Mouse (Mus musculus): ENCODE results near the gene Pik3cb. TPM values are rescaled to one million over a fixed set of nuclear protein-coding genes. Genes with fewer than 3 reads are reported as not detected.

Gene Pik3cb
- polyA plus RNA-seq, 1 experiment from 2014 or later: 1.6 TPM

DNA sequence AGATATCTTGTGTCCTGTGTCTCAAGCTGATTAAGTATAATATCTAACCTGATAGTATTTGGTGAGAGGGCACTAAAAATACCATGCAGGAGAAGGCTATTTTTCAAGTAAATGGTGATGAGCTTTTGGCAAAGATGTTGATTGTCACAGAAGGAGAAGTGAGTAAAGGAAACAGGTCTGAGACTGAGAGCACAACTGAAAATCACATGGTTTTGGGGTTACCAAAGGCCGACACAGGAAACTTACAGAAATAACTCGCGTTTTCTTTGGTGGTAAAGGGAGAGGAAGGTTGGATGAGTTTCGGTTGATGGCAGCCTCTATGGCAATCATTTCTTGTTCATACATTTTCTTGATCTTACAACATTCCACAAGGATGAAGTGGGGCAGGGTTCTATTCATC, 50.5 kb downstream of the Pik3cb start:
- DNase-seq (ENCODE audit: low spot score): no peak
- Histone ChIP-seq H3K27me3 (ENCODE audit: control insufficient read depth, insufficient read depth, low read length) (no peaks in the 10 kb centered on the region), H3K27ac (ENCODE audit: low read depth, low read length) (no peak overlapping the region), H3K36me3 (ENCODE audit: control insufficient read depth, insufficient read depth, low read length) (no peaks in the 10 kb centered on the region), H3K9me3 (ENCODE audit: control insufficient read depth, low read length) (no peaks in the 10 kb centered on the region), H3K4me1 (replicated peaks; ENCODE audit: control insufficient read depth, insufficient read depth, low read length) (no peaks in the 10 kb centered on the region), H3K9ac (ENCODE audit: low read length) (no peak overlapping the region), H3K4me3 (ENCODE audit: low read depth, low read length) (no peak overlapping the region), H3K4me2 (ENCODE audit: low read depth, low read length, severe bottlenecking) (no peak overlapping the region)
- no peak for ATAC-seq (replicated peaks; ENCODE audit: low FRiP score)
- WGBS: 94% methylated on average over 4 of the region's 4 CpGs

DNA sequence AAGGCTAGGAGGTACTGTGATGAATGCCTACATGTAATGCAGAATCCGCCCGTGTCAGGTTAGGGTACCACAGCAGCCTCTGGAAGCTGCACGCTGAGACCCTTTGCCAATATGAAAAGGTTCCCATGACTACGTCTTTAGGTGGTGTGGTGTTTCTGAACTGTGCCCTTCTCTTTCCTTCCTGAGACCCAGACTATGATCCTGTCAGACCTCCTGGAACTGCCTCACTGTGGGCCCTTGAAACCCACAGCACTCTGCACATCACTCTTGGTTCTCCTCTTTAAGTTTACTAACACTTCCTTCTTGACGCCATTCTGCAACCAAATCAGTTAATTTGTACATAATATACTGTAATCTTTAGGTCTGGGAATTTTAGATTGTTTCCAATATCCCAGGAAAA, 58.7 kb downstream of the Pik3cb start:
- Histone ChIP-seq H3K9ac (ENCODE audit: low read length) (no peak overlapping the region), H3K27ac (ENCODE audit: low read depth, low read length) (no peak overlapping the region), H3K9me3 (ENCODE audit: control insufficient read depth, low read length) (no peaks in the 10 kb centered on the region), H3K4me2 (ENCODE audit: low read depth, low read length, severe bottlenecking) (no peak overlapping the region), H3K4me1 (replicated peaks; ENCODE audit: control insufficient read depth, insufficient read depth, low read length) (no peaks in the 10 kb centered on the region), H3K27me3 (ENCODE audit: control insufficient read depth, insufficient read depth, low read length) (no peaks in the 10 kb centered on the region), H3K36me3 (ENCODE audit: control insufficient read depth, insufficient read depth, low read length) (no peaks in the 10 kb centered on the region; the same call in 1 of the 2 replicates), H3K4me3 (ENCODE audit: low read depth, low read length) (no peak overlapping the region)
- ATAC-seq (replicated peaks; ENCODE audit: low FRiP score) (no peak), DNase-seq (ENCODE audit: low spot score) (no peak)
- 94% methylated on average over 5 of the region's 5 CpGs for WGBS

DNA sequence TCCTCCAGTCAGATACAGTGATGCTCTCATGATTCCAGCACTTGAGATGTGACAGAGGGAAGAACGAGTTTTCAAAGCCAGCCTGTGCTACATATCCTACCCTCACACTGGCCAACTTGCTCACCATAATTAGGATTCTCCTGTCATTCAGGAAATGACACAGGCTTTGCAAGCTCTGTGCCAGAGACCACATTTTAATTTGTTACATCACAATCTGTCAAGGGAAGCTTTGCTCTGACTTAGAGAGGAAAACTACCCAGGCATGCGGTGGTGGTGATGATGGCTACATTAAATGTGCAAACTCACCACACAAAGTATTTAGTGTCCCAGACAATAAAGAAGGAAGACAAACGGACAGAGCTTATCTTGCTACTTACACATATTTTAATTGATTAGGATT, 59.1 kb downstream of the Pik3cb start:
- Histone ChIP-seq H3K36me3 (ENCODE audit: control insufficient read depth, insufficient read depth, low read length) (no peaks in the 10 kb centered on the region; the same call in 1 of the 2 replicates), H3K9me3 (ENCODE audit: control insufficient read depth, low read length) (no peaks in the 10 kb centered on the region), H3K4me3 (ENCODE audit: low read depth, low read length) (no peak overlapping the region), H3K27me3 (ENCODE audit: control insufficient read depth, insufficient read depth, low read length) (no peaks in the 10 kb centered on the region), H3K4me2 (ENCODE audit: low read depth, low read length, severe bottlenecking) (no peak overlapping the region), H3K4me1 (replicated peaks; ENCODE audit: control insufficient read depth, insufficient read depth, low read length) (no peaks in the 10 kb centered on the region), H3K27ac (ENCODE audit: low read depth, low read length) (no peak overlapping the region), H3K9ac (ENCODE audit: low read length) (no peak overlapping the region)
- no peak for ATAC-seq (replicated peaks; ENCODE audit: low FRiP score)
- DNase-seq (ENCODE audit: low spot score): no peak
- 85% methylated on average over 3 of the region's 3 CpGs for WGBS

DNA sequence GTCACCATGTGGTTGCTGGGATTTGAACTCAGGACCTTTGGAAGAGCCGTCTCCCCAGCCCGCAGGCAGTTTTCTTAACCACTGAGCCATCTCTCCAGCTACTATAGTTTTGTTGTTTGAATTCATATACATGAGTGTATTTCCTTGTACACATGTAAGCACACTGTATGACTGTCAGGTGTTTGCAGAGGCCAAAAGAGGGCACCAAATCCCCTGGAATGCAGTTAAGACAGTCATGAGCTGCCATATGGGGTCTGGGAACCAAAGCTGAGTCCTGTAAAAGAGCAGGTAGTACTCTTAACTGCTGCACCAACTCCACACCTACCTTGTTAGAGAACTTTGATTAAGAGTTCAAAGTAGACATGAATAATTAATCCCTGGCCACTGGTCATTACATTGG, 59.8 kb downstream of the Pik3cb start:
- Histone ChIP-seq H3K27ac (ENCODE audit: low read depth, low read length) (no peak overlapping the region), H3K4me2 (ENCODE audit: low read depth, low read length, severe bottlenecking) (no peak overlapping the region), H3K9ac (ENCODE audit: low read length) (no peak overlapping the region), H3K27me3 (ENCODE audit: control insufficient read depth, insufficient read depth, low read length) (no peaks in the 10 kb centered on the region), H3K9me3 (ENCODE audit: control insufficient read depth, low read length) (no peaks in the 10 kb centered on the region), H3K36me3 (ENCODE audit: control insufficient read depth, insufficient read depth, low read length) (no peaks in the 10 kb centered on the region; the same call in 1 of the 2 replicates), H3K4me1 (replicated peaks; ENCODE audit: control insufficient read depth, insufficient read depth, low read length) (no peaks in the 10 kb centered on the region), H3K4me3 (ENCODE audit: low read depth, low read length) (no peak overlapping the region)
- DNase-seq (ENCODE audit: low spot score): no peak
- 99% methylated on average over 2 of the region's 2 CpGs for WGBS
- ATAC-seq (replicated peaks; ENCODE audit: low FRiP score): no peak

DNA sequence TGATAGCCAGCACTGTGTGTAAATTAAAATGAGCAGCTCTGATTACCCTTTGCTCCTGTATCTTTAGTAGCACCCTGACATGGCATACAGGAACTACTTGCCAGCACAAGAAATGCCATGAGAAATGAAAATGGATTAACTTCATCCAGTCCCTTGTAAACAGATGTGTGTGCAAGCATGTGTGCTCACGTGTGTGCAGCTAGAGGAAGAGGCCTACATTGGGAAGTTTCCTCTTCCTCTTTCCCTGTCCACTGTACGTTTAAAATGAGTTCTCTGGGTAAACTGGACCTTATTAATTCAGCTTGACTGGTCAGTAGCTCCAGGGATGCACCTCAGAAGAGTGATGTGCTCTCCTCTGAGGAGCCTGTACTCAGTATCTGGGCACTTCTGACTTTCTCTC, 66.0 kb downstream of the Pik3cb start:
- Histone ChIP-seq H3K4me1 (replicated peaks; ENCODE audit: control insufficient read depth, insufficient read depth, low read length) (no peaks in the 10 kb centered on the region), H3K9ac (ENCODE audit: low read length) (no peak overlapping the region), H3K4me2 (ENCODE audit: low read depth, low read length, severe bottlenecking) (no peak overlapping the region), H3K36me3 (ENCODE audit: control insufficient read depth, insufficient read depth, low read length) (no peaks in the 10 kb centered on the region), H3K9me3 (ENCODE audit: control insufficient read depth, low read length) (no peaks in the 10 kb centered on the region), H3K27me3 (ENCODE audit: control insufficient read depth, insufficient read depth, low read length) (no peaks in the 10 kb centered on the region), H3K4me3 (ENCODE audit: low read depth, low read length) (no peak overlapping the region), H3K27ac (ENCODE audit: low read depth, low read length) (no peak overlapping the region)
- no peak for DNase-seq (ENCODE audit: low spot score)
- WGBS: 76% methylated on average over 2 of the region's 2 CpGs
- no peak for ATAC-seq (replicated peaks; ENCODE audit: low FRiP score)

DNA sequence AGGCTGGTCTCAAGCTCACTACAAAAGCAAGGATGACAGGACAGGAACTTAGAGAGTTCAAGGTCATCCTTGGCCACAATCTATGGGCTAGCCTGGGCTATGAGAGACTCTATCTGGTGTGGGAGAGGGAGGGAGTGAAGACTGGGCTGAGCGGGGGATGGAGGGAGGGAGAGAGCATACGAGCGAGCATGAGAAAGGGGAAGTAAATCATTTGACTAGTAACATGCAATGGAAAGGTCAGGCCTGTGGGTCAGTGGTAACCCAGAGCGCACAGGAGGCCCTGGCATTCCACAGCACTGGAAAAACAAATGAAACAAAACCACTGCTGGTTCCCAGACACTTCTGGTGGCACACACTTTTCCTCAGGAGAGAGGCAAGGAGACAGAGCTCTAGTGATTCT, 67.9 kb downstream of the Pik3cb start:
- no peak overlapping the region for H3K4me2 ChIP-seq (ENCODE audit: low read depth, low read length, severe bottlenecking)
- no peaks in the 10 kb centered on the region for H3K36me3 ChIP-seq (ENCODE audit: control insufficient read depth, insufficient read depth, low read length)
- H3K9me3 ChIP-seq (ENCODE audit: control insufficient read depth, low read length): no peaks in the 10 kb centered on the region
- no peaks in the 10 kb centered on the region for H3K27me3 ChIP-seq (ENCODE audit: control insufficient read depth, insufficient read depth, low read length)
- no peak for ATAC-seq (replicated peaks; ENCODE audit: low FRiP score)
- DNase-seq (ENCODE audit: low spot score): no peak
- no peak overlapping the region for H3K9ac ChIP-seq (ENCODE audit: low read length)
- H3K4me1 ChIP-seq (replicated peaks; ENCODE audit: control insufficient read depth, insufficient read depth, low read length): no peaks in the 10 kb centered on the region
- H3K27ac ChIP-seq (ENCODE audit: low read depth, low read length): no peak overlapping the region
- WGBS: 78% methylated on average over 4 of the region's 4 CpGs
- no peak overlapping the region for H3K4me3 ChIP-seq (ENCODE audit: low read depth, low read length)

DNA sequence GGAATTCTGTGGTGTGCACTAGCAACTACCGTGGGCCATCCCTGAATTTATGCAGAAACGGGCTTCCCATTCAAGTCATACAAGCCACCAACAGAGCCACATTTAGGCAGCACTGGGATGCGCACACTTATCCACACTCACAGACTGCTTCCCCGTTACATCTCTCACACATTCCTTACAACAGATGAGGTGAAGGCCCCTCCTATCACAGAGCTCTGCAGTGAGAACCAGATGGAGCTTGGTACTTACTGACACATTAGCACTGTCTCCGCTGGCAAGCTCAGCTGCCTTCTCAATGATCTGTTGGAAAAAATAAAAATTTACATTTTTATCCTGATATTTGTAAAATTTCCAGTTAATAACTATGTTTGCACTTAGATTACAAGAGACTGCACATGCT, 75.1 kb downstream of the Pik3cb start:
- H3K27me3 ChIP-seq (ENCODE audit: control insufficient read depth, insufficient read depth, low read length): no peaks in the 10 kb centered on the region
- no peak overlapping the region for H3K4me2 ChIP-seq (ENCODE audit: low read depth, low read length, severe bottlenecking)
- no peak overlapping the region for H3K9ac ChIP-seq (ENCODE audit: low read length)
- H3K27ac ChIP-seq (ENCODE audit: low read depth, low read length): no peak overlapping the region
- H3K4me3 ChIP-seq (ENCODE audit: low read depth, low read length): no peak overlapping the region
- DNase-seq (ENCODE audit: low spot score) (no peak), ATAC-seq (replicated peaks; ENCODE audit: low FRiP score) (no peak)
- no peaks in the 10 kb centered on the region for H3K9me3 ChIP-seq (ENCODE audit: control insufficient read depth, low read length)
- WGBS: 87% methylated on average over 5 of the region's 5 CpGs
- no peaks in the 10 kb centered on the region for H3K4me1 ChIP-seq (replicated peaks; ENCODE audit: control insufficient read depth, insufficient read depth, low read length)
- H3K36me3 ChIP-seq (ENCODE audit: control insufficient read depth, insufficient read depth, low read length): no peaks in the 10 kb centered on the region

DNA sequence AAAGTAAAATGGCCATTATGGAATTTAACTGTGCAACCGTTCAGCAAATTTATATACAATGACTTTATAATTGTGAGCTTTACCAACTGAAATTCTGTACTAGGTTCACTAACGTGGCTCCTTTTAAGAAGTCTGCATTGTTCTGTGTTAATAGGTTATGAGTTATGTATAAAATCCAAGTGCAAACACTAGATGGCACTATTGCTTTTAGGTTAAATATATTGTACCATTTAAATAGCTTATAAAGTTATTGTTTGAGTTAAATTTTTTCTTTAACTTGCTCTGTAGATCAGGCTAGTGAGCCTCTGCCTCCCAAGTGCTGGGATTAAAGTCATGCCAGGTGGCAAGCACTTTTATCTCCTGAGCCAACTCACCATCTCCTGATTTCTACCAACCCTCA, 76.2 kb downstream of the Pik3cb start:
- no peak overlapping the region for H3K27ac ChIP-seq (ENCODE audit: low read depth, low read length)
- H3K9ac ChIP-seq (ENCODE audit: low read length): no peak overlapping the region
- 51% methylated on average over 2 of the region's 2 CpGs for WGBS
- H3K27me3 ChIP-seq (ENCODE audit: control insufficient read depth, insufficient read depth, low read length): no peaks in the 10 kb centered on the region
- no peak overlapping the region for H3K4me3 ChIP-seq (ENCODE audit: low read depth, low read length)
- no peaks in the 10 kb centered on the region for H3K9me3 ChIP-seq (ENCODE audit: control insufficient read depth, low read length)
- no peaks in the 10 kb centered on the region for H3K36me3 ChIP-seq (ENCODE audit: control insufficient read depth, insufficient read depth, low read length)
- DNase-seq (ENCODE audit: low spot score) (no peak), ATAC-seq (replicated peaks; ENCODE audit: low FRiP score) (no peak)
- no peak overlapping the region for H3K4me2 ChIP-seq (ENCODE audit: low read depth, low read length, severe bottlenecking)
- H3K4me1 ChIP-seq (replicated peaks; ENCODE audit: control insufficient read depth, insufficient read depth, low read length): no peaks in the 10 kb centered on the region

DNA sequence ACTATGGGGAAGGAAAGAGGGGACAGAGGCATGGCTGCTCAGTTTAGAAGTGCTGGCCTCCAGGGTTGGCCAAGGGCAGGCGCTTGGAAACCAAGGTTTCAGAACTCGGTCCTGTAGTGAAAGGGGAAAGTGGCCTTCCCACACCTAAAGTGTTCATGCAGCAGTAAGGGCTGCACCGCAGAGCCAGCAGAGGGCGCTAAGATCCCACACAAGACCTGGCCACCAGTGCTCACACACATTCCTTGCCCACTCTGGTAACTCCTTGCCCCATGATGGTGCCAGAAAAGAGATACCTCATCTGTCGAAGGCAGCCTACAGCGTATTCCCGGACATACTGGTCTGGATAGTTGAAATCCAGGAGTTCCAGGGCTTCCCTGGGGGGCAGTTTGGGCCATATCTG, 77.9 kb downstream of the Pik3cb start:
- peak; percentile 89 for DNase-seq (ENCODE audit: low spot score)
- 44% methylated on average over 7 of the region's 7 CpGs for WGBS
- ATAC-seq (replicated peaks; ENCODE audit: low FRiP score): peak; percentile 72

More for the DNA sequence above, 77.9 kb downstream of the Pik3cb start:
- no peak overlapping the region for H3K27ac ChIP-seq (ENCODE audit: low read depth, low read length)
- no peak overlapping the region for H3K4me3 ChIP-seq (ENCODE audit: low read depth, low read length)
- H3K4me1 ChIP-seq (replicated peaks; ENCODE audit: control insufficient read depth, insufficient read depth, low read length): no peaks in the 10 kb centered on the region
- no peak overlapping the region for H3K4me2 ChIP-seq (ENCODE audit: low read depth, low read length, severe bottlenecking)
- H3K27me3 ChIP-seq (ENCODE audit: control insufficient read depth, insufficient read depth, low read length): no peaks in the 10 kb centered on the region
- H3K36me3 ChIP-seq (ENCODE audit: control insufficient read depth, insufficient read depth, low read length): no peaks in the 10 kb centered on the region
- H3K9ac ChIP-seq (ENCODE audit: low read length): no peak overlapping the region
- no peaks in the 10 kb centered on the region for H3K9me3 ChIP-seq (ENCODE audit: control insufficient read depth, low read length)
